Mouse (Mus musculus) ES-Bruce4 (cell line): ENCODE data around the gene Hid1. TPM values are rescaled to one million over a fixed set of nuclear protein-coding genes. Genes with fewer than 3 reads are reported as not detected.

Experiments used
- H3K27ac ChIP-seq: 2 replicates; pipeline ENCODE4 v1.5.1; 2012; ENCODE audit warnings: low read length, inconsistent platforms; ENCODE audit not compliant: insufficient read depth
- H3K27me3 ChIP-seq: 2 replicates; pipeline ENCODE4 v1.6.1; 2012; ENCODE audit warnings: mild to moderate bottlenecking, low read length, inconsistent platforms; ENCODE audit not compliant: control insufficient read depth, poor library complexity, insufficient read depth, severe bottlenecking
- H3K36me3 ChIP-seq: 2 replicates; pipeline ENCODE4 v1.6.1; 2012; ENCODE audit warnings: inconsistent platforms, mild to moderate bottlenecking, low read length, moderate library complexity; ENCODE audit not compliant: control insufficient read depth, poor library complexity, insufficient read depth, severe bottlenecking
- H3K4me1 ChIP-seq: one replicate; pipeline ENCODE4 v1.8.1; 2011; ENCODE audit warnings: low read length; ENCODE audit not compliant: control insufficient read depth, insufficient read depth
- H3K4me3 ChIP-seq: 2 replicates; pipeline ENCODE4 v1.5.1; 2011; ENCODE audit warnings: low read depth, mild to moderate bottlenecking, low read length
- H3K9ac ChIP-seq: 2 replicates; pipeline ENCODE4 v1.6.1; 2012; ENCODE audit warnings: low read depth, mild to moderate bottlenecking, inconsistent platforms; ENCODE audit not compliant: poor library complexity, severe bottlenecking
- H3K9me3 ChIP-seq: replicated peaks from 2 replicates; pipeline ENCODE4 v1.6.1; 2012; ENCODE audit warnings: mild to moderate bottlenecking, low read length, inconsistent platforms; ENCODE audit not compliant: control insufficient read depth, poor library complexity, insufficient read depth, severe bottlenecking
- CTCF ChIP-seq: IDR thresholded peaks from one replicate; pipeline ENCODE4 v1.8.1; 2011; ENCODE audit warnings: low read depth, low read length
- EP300 ChIP-seq: IDR thresholded peaks from 2 replicates; pipeline ENCODE4 v1.6.1; 2011; ENCODE audit warnings: low read depth, low read length; ENCODE audit not compliant: insufficient read depth
- POLR2A ChIP-seq: IDR thresholded peaks from one replicate; pipeline ENCODE4 v1.8.1; 2011; ENCODE audit warnings: low read length; ENCODE audit not compliant: insufficient read depth
- polyA plus RNA-seq: library from polyadenylated mRNA; stranded (reverse); fragments of >200 nt; gene quantifications from 2 replicates; pipeline ENCODE4 v1.2.4, GENCODE M21; 2011; ENCODE audit warnings: low read depth; ENCODE audit not compliant: missing spikeins, insufficient read depth, insufficient read length

Gene Hid1
- polyA plus RNA-seq, 1 experiment: 2.5 TPM

GRCm38 (mm10) chr11:115371354-115371753 is 3.8 kb upstream of the Hid1 start:
- no peak overlapping the region for H3K27ac ChIP-seq
- H3K9me3 ChIP-seq: no peaks in the 10 kb centered on the region
- no peaks in the 10 kb centered on the region for H3K4me1 ChIP-seq
- H3K27me3 ChIP-seq: peaks cover 6% of the 10 kb centered on the region; the same call in 1 of the 2 replicates
- H3K9ac ChIP-seq: no peak overlapping the region
- TF ChIP-seq CTCF (no peak), POLR2A (no peak), EP300 (no peak)
- H3K4me3 ChIP-seq: no peak overlapping the region
- no peaks in the 10 kb centered on the region for H3K36me3 ChIP-seq

DNA sequence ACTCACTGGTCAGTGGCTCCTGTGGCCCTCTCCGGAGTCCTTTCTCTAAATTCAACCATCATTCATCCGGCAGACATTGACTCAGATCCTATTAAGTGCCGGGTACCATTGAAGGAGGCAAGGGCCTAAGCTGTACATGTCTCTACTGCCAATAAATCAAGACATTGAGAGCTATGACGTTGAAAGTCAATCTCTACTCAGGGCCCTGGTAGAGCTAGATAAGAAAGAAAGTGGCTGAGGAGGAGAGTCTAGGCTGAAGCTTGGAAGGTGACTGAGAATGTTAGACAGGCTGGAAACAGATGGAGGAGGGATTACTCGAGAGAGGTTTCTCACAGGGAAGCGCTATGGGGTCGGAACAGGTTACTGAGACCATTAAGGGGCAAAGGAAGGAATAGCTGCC is 2.8 kb upstream of the Hid1 start:
- TF ChIP-seq POLR2A (no peak), CTCF (no peak), EP300 (no peak)
- no peak overlapping the region for H3K27ac ChIP-seq
- no peak overlapping the region for H3K4me3 ChIP-seq
- H3K4me1 ChIP-seq: no peaks in the 10 kb centered on the region
- no peak overlapping the region for H3K9ac ChIP-seq
- peaks cover 6% of the 10 kb centered on the region; the same call in 1 of the 2 replicates for H3K27me3 ChIP-seq
- no peaks in the 10 kb centered on the region for H3K9me3 ChIP-seq
- H3K36me3 ChIP-seq: no peaks in the 10 kb centered on the region

- no peaks in the 10 kb centered on the region for H3K36me3 ChIP-seq
- H3K4me1 ChIP-seq: no peaks in the 10 kb centered on the region
- H3K27me3 ChIP-seq: peaks cover 6% of the 10 kb centered on the region; the same call in 1 of the 2 replicates
- H3K9ac ChIP-seq: peak overlapping the region; percentile 81
- TF ChIP-seq POLR2A: no peak
- no peak for TF ChIP-seq EP300
- no peak for TF ChIP-seq CTCF
- no peak overlapping the region for H3K27ac ChIP-seq
- H3K4me3 ChIP-seq: peak overlapping the region; percentile 91
- H3K9me3 ChIP-seq: no peaks in the 10 kb centered on the region
These were observed 706 bp downstream of the Hid1 start for GRCm38 (mm10) chr11:115366706-115367394.

GRCm38 (mm10) chr11:115366039-115366705 is 1.4 kb downstream of the Hid1 start:
- no peak for TF ChIP-seq POLR2A
- TF ChIP-seq EP300: no peak
- TF ChIP-seq CTCF: no peak
- no peaks in the 10 kb centered on the region for H3K9me3 ChIP-seq
- no peaks in the 10 kb centered on the region for H3K36me3 ChIP-seq
- peaks cover 6% of the 10 kb centered on the region; the same call in 1 of the 2 replicates for H3K27me3 ChIP-seq
- H3K4me1 ChIP-seq: no peaks in the 10 kb centered on the region
- H3K9ac ChIP-seq: no peak overlapping the region
- H3K4me3 ChIP-seq: no peak overlapping the region
- no peak overlapping the region for H3K27ac ChIP-seq

- H3K36me3 ChIP-seq: no peaks in the 10 kb centered on the region
- H3K4me3 ChIP-seq: no peak overlapping the region
- H3K27ac ChIP-seq: no peak overlapping the region
- TF ChIP-seq EP300: no peak
- no peak for TF ChIP-seq POLR2A
- TF ChIP-seq CTCF: no peak
- H3K27me3 ChIP-seq: peaks cover 6% of the 10 kb centered on the region; the same call in 1 of the 2 replicates
- no peaks in the 10 kb centered on the region for H3K4me1 ChIP-seq
- H3K9ac ChIP-seq: no peak overlapping the region
- H3K9me3 ChIP-seq: no peaks in the 10 kb centered on the region
These were observed 3.4 kb downstream of the Hid1 start for GRCm38 (mm10) chr11:115364136-115364535.

- Histone ChIP-seq H3K9me3 (no peaks in the 10 kb centered on the region), H3K4me3 (no peak overlapping the region), H3K27me3 (no peaks in the 10 kb centered on the region), H3K4me1 (no peaks in the 10 kb centered on the region), H3K27ac (no peak overlapping the region), H3K36me3 (no peaks in the 10 kb centered on the region), H3K9ac (no peak overlapping the region)
- no peak for TF ChIP-seq POLR2A
- no peak for TF ChIP-seq EP300
- TF ChIP-seq CTCF: peak; percentile 29
These were observed 7.8 kb downstream of the Hid1 start for GRCm38 (mm10) chr11:115359726-115360125.
